Mouse (Mus musculus) spleen, postnatal 4 days (tissue): ENCODE measurements around the gene Il10rb.
A peak's percentile ranks its signal among the peaks of the same experiment; 100 is the strongest.

Experiments used
- DNase-seq, 2 experiments: peaks; one replicate each; pipeline ENCODE4 v3.0.0; 2022; ENCODE audit warnings: low spot score in 2 of 2

The Il10rb gene

DNA sequence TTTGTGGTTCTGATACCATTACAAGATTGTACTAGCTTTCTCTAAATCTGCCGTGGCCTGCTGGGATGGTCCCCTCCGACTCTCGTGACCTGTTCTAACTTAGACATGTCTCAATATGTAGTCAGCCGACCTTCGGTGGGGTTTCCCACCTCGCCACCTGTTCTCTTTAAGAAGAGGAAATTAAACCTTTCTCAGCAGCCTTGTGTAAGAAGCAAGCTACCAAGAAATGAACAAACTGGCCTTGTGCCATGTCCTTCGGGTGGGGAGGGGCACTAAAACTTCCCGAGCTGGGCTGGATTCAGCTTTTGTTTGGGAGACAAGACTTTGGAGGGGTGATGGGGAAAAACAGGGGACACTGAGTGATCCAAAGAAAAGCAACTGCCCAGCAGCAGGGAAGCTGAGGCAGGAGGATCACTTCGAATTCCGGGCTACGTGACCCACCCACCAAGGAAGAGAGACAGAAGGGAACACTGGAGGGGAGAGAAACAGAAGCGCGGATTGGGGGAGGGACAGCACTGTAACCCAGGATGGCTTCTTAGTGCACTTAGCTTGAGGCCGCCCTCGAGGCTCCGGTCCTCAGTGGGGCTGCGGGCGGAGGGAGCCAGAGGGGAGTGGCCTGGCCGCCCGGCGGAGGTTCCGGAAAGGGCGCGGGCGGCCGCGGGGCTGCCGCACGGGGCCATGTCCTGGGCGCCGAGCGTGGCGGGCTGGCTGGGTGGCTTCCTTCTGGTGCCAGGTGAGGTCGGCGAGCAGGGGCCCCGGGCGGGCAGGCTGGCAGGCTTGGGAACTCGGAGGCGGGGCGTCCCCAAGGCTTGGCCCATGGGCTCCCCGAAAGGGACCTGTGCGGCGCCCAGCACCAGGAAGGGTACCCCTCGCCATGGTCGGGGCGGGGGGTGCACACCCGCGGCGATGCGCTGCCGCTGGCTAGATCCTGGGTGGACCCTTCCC lies at the start of gene Il10rb:
Gene Il10rb (plus strand): TSS at position 525 of the 945 bp plus-strand sequence.
- peak; percentile 86 to 92 for DNase-seq

GRCm38 (mm10) chr16:91356760-91357525 lies 49.0 kb upstream of the Il10rb start:
- peak in 1 of 2 experiments; percentile 65 for DNase-seq

DNA sequence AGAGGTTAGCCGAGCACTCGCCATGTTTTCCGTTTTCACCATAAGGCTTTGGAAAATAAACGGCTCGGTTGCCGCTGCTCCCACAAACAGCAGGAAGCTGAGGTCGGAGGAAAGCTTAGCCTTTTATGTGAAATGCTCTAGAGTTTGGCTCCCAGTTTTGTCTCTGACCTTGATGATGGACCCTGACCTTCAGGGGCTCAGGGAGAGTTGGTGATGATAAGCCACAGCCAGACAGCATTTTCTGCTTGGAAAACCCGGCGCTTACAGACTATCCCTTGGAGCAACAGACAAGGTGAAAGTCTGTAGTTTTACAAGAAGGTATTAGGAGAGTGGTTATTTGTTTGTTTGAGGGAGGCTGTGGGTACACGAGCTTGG lies 48.5 kb upstream of the Il10rb start:
- DNase-seq: no peak

GRCm38 (mm10) chr16:91358555-91358954 lies 47.4 kb upstream of the Il10rb start:
- peak; percentile 69 to 83 for DNase-seq

DNA sequence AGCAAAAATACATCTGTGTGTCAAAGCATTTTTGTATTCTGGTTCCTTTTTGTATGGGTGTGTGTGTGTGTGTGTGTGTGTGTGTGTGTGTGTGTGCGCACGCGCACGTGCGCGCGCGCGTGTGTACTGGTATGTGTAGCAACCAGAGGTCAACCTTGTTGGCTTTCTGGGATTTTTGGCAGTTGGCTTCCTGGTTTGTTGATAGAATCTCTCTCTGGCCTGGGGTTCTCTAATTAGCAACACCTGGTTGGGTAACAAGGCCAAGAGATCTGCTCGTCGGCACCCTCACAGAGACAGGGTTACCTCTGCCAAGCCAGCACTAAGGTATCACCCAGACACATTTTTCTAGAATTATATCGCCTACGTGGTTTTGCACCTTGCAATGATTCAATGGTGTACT lies 46.4 kb upstream of the Il10rb start:
- no peak for DNase-seq

DNA sequence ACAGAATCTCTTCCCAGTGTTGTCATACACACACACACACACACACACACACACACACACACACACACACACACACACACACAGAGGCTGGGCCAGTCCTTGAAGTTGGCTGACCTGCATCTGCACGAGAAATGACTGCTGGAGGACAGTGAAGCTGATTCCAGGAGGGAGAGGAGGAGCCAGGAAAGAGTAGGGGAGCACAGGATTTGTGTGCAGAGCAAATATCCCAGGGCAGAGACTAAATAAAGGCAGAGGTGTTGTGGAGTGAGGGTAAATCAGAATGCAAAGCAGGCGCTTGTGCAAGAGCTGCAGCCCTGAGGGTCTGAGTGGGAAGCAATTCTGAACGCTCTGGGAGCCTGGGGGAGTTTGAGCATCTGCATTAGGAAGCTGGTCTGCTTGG lies 45.8 kb upstream of the Il10rb start:
- DNase-seq: no peak

DNA sequence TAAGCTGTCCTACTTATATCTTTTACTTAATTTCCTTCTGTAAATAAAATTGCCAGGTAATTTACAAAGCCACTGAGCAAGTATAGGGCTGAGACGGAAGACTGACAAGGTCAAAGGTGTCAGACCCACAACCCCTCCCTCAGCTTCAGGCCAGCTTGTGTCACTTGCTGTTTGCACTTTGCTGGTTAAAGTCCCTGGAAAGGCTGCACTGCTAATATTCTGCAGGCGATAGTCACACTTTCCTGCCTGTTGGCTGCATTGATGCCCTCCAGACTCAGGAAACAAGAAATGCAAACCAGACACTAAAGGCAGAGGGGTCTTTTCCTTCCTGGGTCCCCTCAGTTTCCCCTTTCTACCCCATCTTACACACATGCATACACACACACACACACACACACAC lies 44.0 kb upstream of the Il10rb start:
- no peak for DNase-seq

DNA sequence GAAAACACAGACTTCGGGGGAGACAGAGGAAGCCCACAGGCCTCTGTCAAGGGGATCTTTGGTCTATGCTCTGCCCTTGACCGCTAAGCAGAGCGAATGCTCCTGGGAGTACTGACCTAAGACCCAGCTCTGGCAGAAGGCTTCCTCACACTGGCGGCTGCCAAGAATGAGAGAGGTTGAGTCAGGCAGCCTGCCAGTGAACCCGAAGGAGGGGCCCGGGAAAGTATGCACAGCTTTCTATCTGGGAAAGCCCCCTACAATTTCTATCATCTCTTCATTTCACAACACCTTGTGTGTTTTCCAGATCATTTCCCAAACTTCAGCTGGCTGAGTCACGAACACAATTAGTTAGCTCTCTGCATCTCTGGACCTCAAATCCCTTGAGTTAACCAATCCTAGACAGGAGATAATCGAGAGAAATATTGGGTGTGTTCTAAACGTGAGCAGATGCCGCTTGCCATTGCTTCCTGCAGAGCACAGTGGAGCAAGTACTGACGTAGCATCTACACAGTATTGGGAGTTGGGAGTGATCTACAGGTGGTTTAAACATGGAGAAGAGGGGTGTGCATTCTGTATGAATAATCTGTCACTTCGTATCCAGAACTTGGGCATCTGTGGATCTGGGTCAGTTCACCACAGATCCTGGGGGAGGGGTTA lies 43.2 kb upstream of the Il10rb start:
- no peak for DNase-seq

DNA sequence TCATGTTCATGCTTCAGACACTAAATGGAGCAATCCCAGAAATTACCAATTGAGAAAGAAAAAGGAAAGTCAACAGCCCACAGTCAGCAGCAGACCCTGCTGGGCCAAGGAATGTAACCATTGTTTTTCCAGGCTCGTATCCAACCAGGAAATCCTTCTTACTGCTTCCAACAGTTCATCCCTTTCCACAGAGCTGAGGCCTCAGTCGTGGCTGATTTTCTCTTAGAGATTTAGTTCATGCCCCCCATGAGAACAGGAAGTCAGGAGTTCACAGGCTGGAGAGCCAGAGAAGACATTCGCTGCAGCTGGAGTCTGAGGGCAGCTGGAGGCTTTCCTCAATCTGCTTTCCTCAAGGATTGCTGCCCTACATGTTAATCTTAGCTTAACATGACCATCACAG lies 42.5 kb upstream of the Il10rb start:
- no peak for DNase-seq

GRCm38 (mm10) chr16:91366567-91366966 lies 39.4 kb upstream of the Il10rb start:
- DNase-seq: peak in 1 of 2 experiments; percentile 47

GRCm38 (mm10) chr16:91367066-91367465 lies 38.9 kb upstream of the Il10rb start:
- DNase-seq: no peak

GRCm38 (mm10) chr16:91372577-91373472 lies 33.1 kb upstream of the Il10rb start, which contains the start of gene Ifnar2:
Gene Ifnar2 (plus strand): TSS chr16:91372783.
- DNase-seq: peak; percentile 90 to 94

DNA sequence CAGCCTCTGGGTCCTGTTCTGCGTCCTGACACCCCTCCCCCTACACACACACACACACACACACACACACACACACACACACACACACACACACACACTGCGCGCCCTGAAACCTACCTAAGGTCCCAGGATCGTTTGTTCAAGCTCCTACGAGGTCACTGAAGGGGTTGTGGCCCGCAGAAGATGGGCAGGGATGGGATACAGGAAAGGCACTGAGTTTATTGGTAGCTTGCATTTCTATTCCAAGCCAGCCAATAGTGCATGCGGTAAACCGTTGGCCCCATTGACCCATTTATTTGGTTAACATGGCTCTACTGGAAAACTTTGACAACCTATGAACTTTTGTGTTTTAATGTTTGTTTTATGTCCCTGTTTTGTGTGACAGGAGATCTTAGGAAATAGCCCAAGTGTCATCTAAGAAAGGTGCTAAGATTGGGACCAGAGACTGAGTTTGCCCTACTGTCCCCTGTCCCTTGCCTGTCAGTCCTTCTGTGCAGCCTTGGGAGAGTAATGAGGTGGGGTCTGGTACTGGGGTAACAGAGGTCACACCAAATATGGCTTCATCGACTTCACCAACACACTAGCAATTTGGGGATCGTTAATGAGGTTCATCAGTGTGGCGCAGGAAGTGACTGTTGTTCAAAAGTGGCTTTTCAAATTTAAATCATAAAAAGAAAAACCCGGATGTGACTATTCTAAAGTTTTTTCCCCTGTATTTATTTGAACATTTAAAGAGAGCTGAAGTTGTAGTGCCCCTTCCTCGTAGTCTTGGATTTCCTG lies 32.3 kb upstream of the Il10rb start:
- no peak for DNase-seq

DNA sequence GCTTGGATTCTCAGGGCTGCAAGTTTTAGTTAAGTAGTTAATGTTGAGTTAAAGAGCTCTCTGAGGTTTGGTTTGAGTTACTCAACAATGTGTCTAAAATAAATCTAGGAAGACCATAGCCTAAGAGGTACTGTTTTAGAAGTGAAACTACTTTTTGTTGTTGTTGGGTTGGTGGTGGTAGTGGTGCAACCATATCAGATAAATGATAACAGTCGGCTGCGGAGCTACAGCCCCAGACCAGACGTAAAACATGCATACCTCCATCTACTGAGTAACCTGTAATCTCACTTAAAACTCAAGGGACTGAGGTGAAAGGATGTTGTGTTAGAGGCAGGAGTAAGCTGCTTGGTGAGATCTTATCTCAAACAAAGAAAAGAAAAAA lies 31.7 kb upstream of the Il10rb start:
- DNase-seq: no peak

DNA sequence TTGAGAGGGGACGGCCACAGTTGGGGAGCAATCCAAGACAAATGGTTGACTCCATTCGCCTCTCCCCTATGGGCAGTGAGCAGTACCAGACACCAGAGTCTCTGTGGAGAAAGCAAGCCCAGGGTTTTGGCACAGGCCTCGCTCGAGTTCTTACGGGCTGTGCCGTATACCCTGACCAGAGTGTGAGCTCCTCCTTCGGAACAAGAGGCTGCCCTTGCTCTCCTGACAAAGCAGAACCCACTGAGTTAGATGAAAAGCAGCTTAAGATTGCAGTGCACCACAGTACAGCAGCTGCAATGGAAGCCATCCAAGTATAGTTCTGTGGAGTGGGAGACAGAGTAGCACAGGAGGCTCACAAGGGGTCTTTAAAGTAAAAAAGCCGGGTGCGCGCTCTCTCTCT lies 29.3 kb upstream of the Il10rb start:
- DNase-seq: no peak

DNA sequence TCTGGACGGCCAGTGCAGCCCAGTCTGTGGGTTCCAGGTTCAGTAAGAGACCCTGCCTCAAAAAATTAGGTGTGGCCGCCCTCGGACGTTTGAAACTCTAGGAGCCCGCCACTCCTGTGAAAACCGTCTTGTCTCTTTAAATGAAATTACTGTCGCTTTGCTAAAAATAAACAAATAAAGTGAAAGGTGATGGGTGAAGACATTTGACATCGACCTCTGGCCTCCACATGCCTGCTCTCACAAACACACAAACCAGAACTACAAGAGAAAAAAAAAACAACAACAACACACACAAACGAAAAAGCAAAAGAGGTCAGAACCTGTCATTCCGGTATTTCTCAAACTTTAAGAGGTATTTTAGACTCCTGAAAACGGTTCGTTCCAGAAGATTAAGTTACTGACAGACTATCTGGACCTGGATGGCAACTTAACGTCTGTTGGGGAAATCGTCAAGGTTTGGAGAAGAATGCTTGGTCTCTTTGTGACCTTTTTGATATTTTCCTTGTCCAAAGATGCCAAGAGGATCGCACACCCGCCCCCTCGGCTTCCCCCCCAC lies 27.5 kb upstream of the Il10rb start:
- DNase-seq: no peak

GRCm38 (mm10) chr16:91378991-91379390 lies 27.0 kb upstream of the Il10rb start:
- no peak for DNase-seq

DNA sequence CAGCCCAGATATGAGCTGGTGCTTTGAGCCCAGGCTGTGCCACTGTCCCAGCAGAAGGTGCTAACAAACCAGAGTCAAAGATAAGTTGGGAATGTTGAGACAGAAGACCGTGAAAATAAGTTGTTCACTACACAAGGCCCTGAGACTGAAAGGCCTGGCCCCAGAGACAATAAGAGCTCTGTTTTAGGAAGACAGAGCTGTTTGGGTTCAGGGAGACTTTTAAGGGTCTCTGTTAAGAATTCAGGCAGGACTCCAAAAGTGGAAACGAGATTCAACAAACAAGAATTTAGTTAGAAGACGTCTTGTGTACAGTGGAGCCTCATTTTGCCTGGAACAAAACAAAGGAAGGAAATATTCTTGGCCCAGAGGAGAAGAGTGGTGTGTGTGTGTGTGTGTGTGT lies 26.6 kb upstream of the Il10rb start:
- DNase-seq: no peak

DNA sequence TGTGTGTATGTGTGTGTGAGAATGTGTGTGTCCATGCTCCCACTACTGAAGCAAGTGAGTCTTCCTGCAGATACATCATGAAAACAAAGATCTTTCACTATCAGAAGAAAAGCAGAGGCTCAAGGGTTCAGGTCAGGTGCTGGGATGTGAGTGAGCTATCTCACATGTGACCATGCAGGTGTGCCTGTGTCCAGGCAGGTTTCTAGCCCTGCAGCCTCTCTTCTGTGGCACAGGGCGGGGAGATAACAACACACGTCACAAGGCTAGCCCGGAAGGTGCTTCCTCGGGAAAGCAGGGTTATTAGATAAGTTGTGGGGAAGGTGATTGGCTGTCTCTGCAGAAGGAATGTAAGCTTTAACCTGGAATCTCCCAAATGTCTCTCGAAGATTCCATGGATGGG lies 25.8 kb upstream of the Il10rb start:
- DNase-seq: no peak

DNA sequence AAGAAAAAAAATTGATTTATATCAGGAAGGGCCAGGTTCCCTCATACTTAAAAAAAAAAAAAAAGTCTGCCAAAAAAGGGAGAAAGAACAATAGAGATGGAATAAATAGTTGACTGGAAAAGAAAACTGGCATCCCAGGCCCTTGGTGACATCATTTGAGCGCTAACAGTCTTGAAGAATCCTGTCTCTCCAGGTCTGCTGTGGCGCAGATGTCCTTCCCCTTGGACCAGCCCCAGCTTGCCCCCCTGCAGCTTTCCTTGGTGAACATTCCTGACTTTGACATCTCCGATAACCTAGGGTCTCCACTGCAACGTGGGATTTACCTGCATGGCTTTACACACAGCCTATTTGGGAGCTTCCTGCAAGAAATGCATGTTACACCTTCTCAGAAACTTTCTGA lies 24.4 kb upstream of the Il10rb start:
- DNase-seq: no peak
